ENCODE assay signal across 28 mouse cellular contexts in genomic region chr12:101928423-101928822, GRCm38 (mm10).
"Had no signal": no experiment of that assay in that cellular context is flagged by ENCODE, and none has a peak within 500 bp of the region (broad histone marks: within the 10 kb centered on the region; RNA-seq: fewer than 3 reads in every experiment).

No protein-coding gene starts in this region.

- H3K9me3 ChIP-seq: embryonic facial prominence, embryonic 10.5 days; embryonic facial prominence, embryonic 12.5 days; embryonic facial prominence, embryonic 13.5 days; embryonic facial prominence, embryonic 15.5 days; forebrain, embryonic 10.5 days; forebrain, embryonic 13.5 days; forebrain, embryonic 15.5 days; heart, embryonic 10.5 days; heart, embryonic 12.5 days had no signal

- ATAC-seq: forebrain, embryonic 13.5 days; forebrain, embryonic 14.5 days; forebrain, embryonic 15.5 days; forebrain, embryonic 16.5 days; forebrain, postnatal 0 days had no signal

- H3K4me2 ChIP-seq: embryonic facial prominence, embryonic 12.5 days; embryonic facial prominence, embryonic 13.5 days; embryonic facial prominence, embryonic 15.5 days; forebrain, embryonic 13.5 days; forebrain, embryonic 15.5 days; heart, embryonic 11.5 days; heart, embryonic 12.5 days had no signal

- H3K9ac ChIP-seq: embryonic facial prominence, embryonic 12.5 days; embryonic facial prominence, embryonic 13.5 days; embryonic facial prominence, embryonic 15.5 days; forebrain, embryonic 13.5 days; forebrain, embryonic 15.5 days; forebrain, postnatal 0 days; heart, embryonic 12.5 days had no signal

- H3K27me3 ChIP-seq: embryonic facial prominence, embryonic 12.5 days; embryonic facial prominence, embryonic 13.5 days; embryonic facial prominence, embryonic 15.5 days; forebrain, embryonic 13.5 days; forebrain, embryonic 15.5 days; heart, embryonic 12.5 days had no signal

- H3K4me3 ChIP-seq: embryonic facial prominence, embryonic 10.5 days; embryonic facial prominence, embryonic 12.5 days; embryonic facial prominence, embryonic 13.5 days; embryonic facial prominence, embryonic 15.5 days; erythroblast, embryonic 14.5 days; forebrain, embryonic 10.5 days; forebrain, embryonic 13.5 days; forebrain, embryonic 15.5 days; gastrocnemius, adult 2 months; heart, adult 2 months; heart, embryonic 10.5 days; heart, embryonic 12.5 days had no signal

- H3K4me1 ChIP-seq: embryonic facial prominence, embryonic 10.5 days; embryonic facial prominence, embryonic 12.5 days; embryonic facial prominence, embryonic 13.5 days; embryonic facial prominence, embryonic 15.5 days; forebrain, embryonic 10.5 days; forebrain, embryonic 13.5 days; forebrain, embryonic 15.5 days; heart, embryonic 10.5 days; heart, embryonic 12.5 days had no signal

- H3K27ac ChIP-seq: embryonic facial prominence, embryonic 10.5 days; embryonic facial prominence, embryonic 12.5 days; embryonic facial prominence, embryonic 13.5 days; embryonic facial prominence, embryonic 15.5 days; forebrain, embryonic 10.5 days; forebrain, embryonic 13.5 days; forebrain, embryonic 15.5 days; gastrocnemius, adult 2 months; heart, adult 2 months; heart, embryonic 10.5 days had no signal

- DNase-seq: cerebellum, adult 9-10 months; cerebellum, adult 9-11 months; cerebellum, postnatal 10 days; cerebellum, postnatal 14 days; cerebellum, postnatal 25 days; cerebellum, postnatal 36 days; embryo, embryonic 11 days; forebrain, postnatal 0 days; gastrocnemius, adult 2 months; gastrocnemius, postnatal 10 days; gastrocnemius, postnatal 14 days; gastrocnemius, postnatal 25 days; gastrocnemius, postnatal 36 days; heart, adult 18-20 months; heart, adult 2 months had no signal
